Mouse (Mus musculus): ENCODE data around the gene Nek4. TPM values are rescaled to one million over a fixed set of nuclear protein-coding genes. Genes with fewer than 3 reads are reported as not detected.
A peak's percentile ranks its signal among the peaks of the same experiment; 100 is the strongest.

The Nek4 gene
- total and polyA plus RNA-seq, 2 experiments from 2014 or later, result 14.0 to 14.9 TPM

DNA sequence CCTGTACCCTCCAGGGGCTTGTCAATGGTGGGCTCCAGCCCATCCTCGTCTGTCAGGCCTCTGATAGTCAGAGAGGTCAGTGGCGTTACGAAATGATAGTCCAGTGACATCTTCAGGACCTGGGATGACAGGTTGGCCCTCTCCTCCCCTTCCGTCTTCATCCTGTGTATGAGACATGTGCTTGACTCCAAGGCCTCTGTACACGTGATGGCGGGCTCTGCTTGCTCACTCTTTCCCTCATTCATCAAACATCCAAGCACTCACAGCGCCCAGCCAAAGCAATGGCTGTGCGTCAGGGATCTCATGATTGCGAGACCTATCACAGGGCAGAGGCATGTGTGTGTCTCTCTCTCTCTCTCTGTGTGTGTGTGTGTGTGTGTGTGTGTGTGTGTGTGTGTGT is 17.8 kb upstream of the Nek4 start:
- 86% methylated on average over 9 of the region's 9 CpGs for WGBS
- Histone ChIP-seq H3K4me1 (ENCODE audit: insufficient read depth) (no peaks in the 10 kb centered on the region), H3K27me3 (ENCODE audit: insufficient read depth, low read length) (no peaks in the 10 kb centered on the region), H3K9ac (no peak overlapping the region), H3K36me3 (ENCODE audit: insufficient read depth) (no peaks in the 10 kb centered on the region), H3K27ac (ENCODE audit: low read depth, low read length) (no peak overlapping the region), H3K4me3 (ENCODE audit: low read depth, low read length) (no peak overlapping the region), H3K9me3 (ENCODE audit: low read length) (no peaks in the 10 kb centered on the region), H3K4me2 (ENCODE audit: low read depth) (no peak overlapping the region)
- no peak for TF ChIP-seq CTCF (IDR thresholded peaks at IDR 0.05; ENCODE audit: low read depth)
- ATAC-seq (no peak), DNase-seq (no peak)

DNA sequence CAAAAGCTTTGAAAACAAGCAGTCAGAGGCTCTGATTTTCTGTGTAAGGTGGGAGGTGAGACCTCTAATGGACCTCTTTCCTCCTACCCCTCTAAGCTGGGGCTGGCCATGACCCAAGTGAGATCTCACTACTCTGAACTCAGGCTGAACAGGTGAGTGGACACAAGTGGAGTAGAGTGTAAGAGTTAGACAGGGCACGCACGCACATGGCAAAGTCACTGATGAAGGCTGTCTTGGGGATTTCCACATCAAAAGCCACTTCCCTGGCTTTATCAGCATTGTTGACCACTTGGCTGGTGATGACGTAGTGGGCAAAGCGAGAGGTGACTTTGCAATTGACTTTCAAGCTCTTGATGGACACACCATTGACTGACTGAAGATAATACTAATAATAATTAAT is 8.9 kb upstream of the Nek4 start:
- no peak overlapping the region for H3K27ac ChIP-seq (ENCODE audit: low read depth, low read length)
- H3K4me2 ChIP-seq (ENCODE audit: low read depth), result no peak overlapping the region
- DNase-seq (no peak), ATAC-seq (no peak)
- 95% methylated on average over 4 of the region's 4 CpGs for WGBS
- no peaks in the 10 kb centered on the region for H3K4me1 ChIP-seq (ENCODE audit: insufficient read depth)
- H3K9me3 ChIP-seq (ENCODE audit: low read length), result no peaks in the 10 kb centered on the region
- no peak for TF ChIP-seq CTCF (IDR thresholded peaks at IDR 0.05; ENCODE audit: low read depth)
- H3K4me3 ChIP-seq (ENCODE audit: low read depth, low read length), result no peak overlapping the region
- H3K9ac ChIP-seq, result no peak overlapping the region
- H3K27me3 ChIP-seq (ENCODE audit: insufficient read depth, low read length), result no peaks in the 10 kb centered on the region
- H3K36me3 ChIP-seq (ENCODE audit: insufficient read depth), result no peaks in the 10 kb centered on the region

DNA sequence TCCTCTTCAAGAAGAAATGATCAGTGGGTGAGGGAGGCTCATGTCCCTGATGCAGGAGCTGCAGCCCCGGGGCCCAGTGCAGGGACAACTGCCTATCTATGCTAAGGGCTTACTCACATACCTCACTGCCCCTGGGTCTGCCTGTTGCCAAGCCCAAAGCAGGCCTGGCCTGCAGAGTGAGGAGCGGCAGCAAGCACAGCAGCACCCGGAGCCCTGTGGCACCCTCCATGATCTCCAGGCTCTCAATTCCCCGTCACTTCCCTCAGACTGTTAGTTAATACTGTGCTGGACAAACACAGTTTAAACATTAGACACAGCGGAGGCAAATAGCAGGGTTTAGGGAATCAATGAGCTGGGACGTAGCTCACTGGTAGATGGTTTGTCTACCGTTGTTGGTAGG is 8.1 kb upstream of the Nek4 start, which contains the start of gene Itih1:
Gene Itih1, minus strand, starts transcription at position 252 of the 400 bp plus-strand sequence.
- Histone ChIP-seq H3K4me1 (ENCODE audit: insufficient read depth) (no peaks in the 10 kb centered on the region), H3K27me3 (ENCODE audit: insufficient read depth, low read length) (no peaks in the 10 kb centered on the region), H3K9me3 (ENCODE audit: low read length) (no peaks in the 10 kb centered on the region), H3K4me2 (ENCODE audit: low read depth) (no peak within 1 kb of the TSS), H3K4me3 (ENCODE audit: low read depth, low read length) (no peak within 1 kb of the TSS), H3K27ac (ENCODE audit: low read depth, low read length) (no peak within 1 kb of the TSS), H3K9ac (no peak within 1 kb of the TSS), H3K36me3 (ENCODE audit: insufficient read depth) (no peaks in the 10 kb centered on the region)
- no peak for TF ChIP-seq CTCF (IDR thresholded peaks at IDR 0.05; ENCODE audit: low read depth)
- DNase-seq (no peak), ATAC-seq (no peak)
- 89% methylated on average over 7 of the region's 7 CpGs for WGBS

DNA sequence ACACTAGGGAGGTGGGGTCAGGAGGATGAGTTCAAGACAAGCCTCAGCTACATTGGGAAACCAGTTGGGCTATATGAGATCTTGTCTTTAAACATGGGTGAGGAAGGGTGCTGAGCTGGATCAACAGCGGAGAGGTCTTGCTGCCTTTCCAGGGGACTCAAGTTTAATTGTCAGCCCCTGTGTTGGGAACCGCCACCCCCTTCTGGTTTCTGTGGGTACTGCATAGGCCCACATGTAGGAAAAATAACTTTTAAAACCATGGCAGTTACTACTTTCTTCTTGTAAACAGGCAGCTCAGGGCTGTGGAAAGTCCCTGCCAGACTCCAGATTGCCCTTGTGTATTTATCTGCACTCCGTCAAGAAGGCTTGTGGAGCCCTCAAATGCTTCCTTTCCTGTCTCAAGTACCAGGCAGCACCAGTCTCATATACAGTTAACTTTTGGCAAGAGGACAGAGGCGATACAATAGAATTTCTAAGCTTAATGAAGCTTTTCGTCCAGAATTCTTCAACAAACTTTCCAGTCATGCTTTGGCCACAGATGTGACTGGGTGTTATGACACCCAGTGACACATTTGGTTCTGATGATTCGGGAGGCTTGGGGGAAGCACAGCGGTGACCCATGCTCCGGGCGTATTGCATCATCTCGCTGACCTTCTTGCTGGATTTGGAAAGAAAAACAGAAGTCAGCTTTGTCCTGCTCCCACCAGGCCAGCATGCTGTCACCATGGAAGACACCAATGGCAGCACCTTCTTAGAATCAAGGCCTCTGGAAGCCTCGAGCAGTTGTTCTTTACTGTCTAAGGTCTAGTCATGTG is 7.1 kb upstream of the Nek4 start:
- Histone ChIP-seq H3K27me3 (ENCODE audit: insufficient read depth, low read length) (no peaks in the 10 kb centered on the region), H3K36me3 (ENCODE audit: insufficient read depth) (no peaks in the 10 kb centered on the region), H3K4me2 (ENCODE audit: low read depth) (no peak overlapping the region), H3K4me1 (ENCODE audit: insufficient read depth) (no peaks in the 10 kb centered on the region), H3K27ac (ENCODE audit: low read depth, low read length) (no peak overlapping the region), H3K9me3 (ENCODE audit: low read length) (no peaks in the 10 kb centered on the region), H3K9ac (no peak overlapping the region), H3K4me3 (ENCODE audit: low read depth, low read length) (no peak overlapping the region)
- WGBS, result 64% methylated on average over 11 of the region's 11 CpGs
- DNase-seq, result peak; percentile 39
- TF ChIP-seq CTCF (IDR thresholded peaks at IDR 0.05; ENCODE audit: low read depth), result peak; percentile 73
- ATAC-seq, result no peak

DNA sequence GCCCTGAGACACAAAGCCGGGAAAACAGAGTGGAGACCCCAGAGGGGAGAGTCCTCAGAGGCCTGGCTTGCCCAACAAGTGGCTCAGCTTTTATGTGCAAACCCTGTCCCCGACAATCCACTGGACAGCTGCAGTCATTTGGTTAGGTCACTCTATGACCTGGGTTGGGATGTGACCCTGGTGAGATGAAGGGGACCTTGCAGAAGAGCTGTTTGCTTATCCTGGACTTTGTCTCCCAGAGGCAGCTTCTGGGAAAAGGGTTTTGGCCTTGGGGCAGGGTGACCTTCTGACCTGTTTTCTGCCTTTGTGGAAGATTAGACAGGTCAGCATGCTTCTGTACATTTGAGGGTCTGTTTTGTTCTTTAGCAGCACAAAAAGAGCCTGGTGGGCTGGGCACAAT is 6.4 kb upstream of the Nek4 start:
- no peaks in the 10 kb centered on the region for H3K36me3 ChIP-seq (ENCODE audit: insufficient read depth)
- no peaks in the 10 kb centered on the region for H3K9me3 ChIP-seq (ENCODE audit: low read length)
- no peak for DNase-seq
- no peak overlapping the region for H3K4me2 ChIP-seq (ENCODE audit: low read depth)
- no peak for TF ChIP-seq CTCF (IDR thresholded peaks at IDR 0.05; ENCODE audit: low read depth)
- no peaks in the 10 kb centered on the region for H3K4me1 ChIP-seq (ENCODE audit: insufficient read depth)
- no peaks in the 10 kb centered on the region for H3K27me3 ChIP-seq (ENCODE audit: insufficient read depth, low read length)
- WGBS, result 94% methylated on average over 2 of the region's 2 CpGs
- no peak overlapping the region for H3K9ac ChIP-seq
- H3K4me3 ChIP-seq (ENCODE audit: low read depth, low read length), result no peak overlapping the region
- no peak overlapping the region for H3K27ac ChIP-seq (ENCODE audit: low read depth, low read length)
- ATAC-seq, result no peak

DNA sequence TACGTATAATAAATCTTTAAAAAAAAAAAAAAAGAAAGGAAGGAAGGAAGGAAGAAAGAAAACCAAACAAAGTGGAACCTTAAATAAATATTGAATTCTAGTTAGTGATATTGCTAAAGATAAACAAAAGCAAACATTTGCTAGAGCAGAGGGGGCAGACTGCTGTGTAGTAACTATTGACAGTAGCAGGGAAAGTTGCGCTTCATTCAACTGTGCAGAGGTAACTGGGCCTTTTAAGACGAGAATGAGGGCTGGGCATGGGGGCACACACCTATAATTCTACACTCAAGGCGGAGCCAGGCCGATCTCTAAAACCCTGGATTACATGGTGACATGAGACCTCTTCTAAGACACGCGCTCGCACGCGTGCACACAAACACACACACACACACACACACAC is 1.2 kb upstream of the Nek4 start:
- Histone ChIP-seq H3K9ac (no peak overlapping the region), H3K27me3 (ENCODE audit: insufficient read depth, low read length) (no peaks in the 10 kb centered on the region), H3K27ac (ENCODE audit: low read depth, low read length) (no peak overlapping the region), H3K4me1 (ENCODE audit: insufficient read depth) (peaks cover 4% of the 10 kb centered on the region; the same call in 1 of the 2 replicates), H3K9me3 (ENCODE audit: low read length) (no peaks in the 10 kb centered on the region), H3K4me3 (ENCODE audit: low read depth, low read length) (no peak overlapping the region), H3K4me2 (ENCODE audit: low read depth) (no peak overlapping the region), H3K36me3 (ENCODE audit: insufficient read depth) (peaks cover 3% of the 10 kb centered on the region; the same call in 1 of the 2 replicates)
- ATAC-seq (no peak), DNase-seq (no peak)
- WGBS, result 95% methylated on average over 10 of the region's 10 CpGs
- TF ChIP-seq CTCF (IDR thresholded peaks at IDR 0.05; ENCODE audit: low read depth), result no peak

DNA sequence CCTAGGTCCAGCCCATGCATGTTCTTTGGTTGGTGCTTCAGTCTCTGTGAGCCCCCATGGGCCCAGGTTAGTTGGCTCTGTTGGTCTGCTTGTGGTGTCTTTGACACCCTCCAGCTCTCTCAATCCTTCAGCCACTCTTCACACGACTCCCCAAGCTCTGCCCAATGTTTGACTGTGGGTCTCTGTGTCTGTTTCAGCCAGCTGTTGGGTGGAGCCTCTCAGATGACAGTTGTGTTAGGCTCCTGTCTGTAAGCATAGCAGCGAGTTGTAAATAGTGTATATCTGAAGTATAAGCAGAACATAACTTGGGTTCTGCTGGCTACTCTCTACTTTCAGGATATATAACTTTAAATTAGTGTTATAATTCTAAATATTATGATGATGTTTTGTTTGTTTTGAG is 7.3 kb downstream of the Nek4 start:
- peaks cover 36% of the 10 kb centered on the region for H3K36me3 ChIP-seq (ENCODE audit: insufficient read depth)
- H3K9ac ChIP-seq, result no peak overlapping the region
- ATAC-seq (no peak), DNase-seq (no peak)
- H3K4me1 ChIP-seq (ENCODE audit: insufficient read depth), result no peaks in the 10 kb centered on the region
- H3K4me3 ChIP-seq (ENCODE audit: low read depth, low read length), result no peak overlapping the region
- no peaks in the 10 kb centered on the region for H3K27me3 ChIP-seq (ENCODE audit: insufficient read depth, low read length)
- 76% methylated on average over 2 of the region's 2 CpGs for WGBS
- H3K27ac ChIP-seq (ENCODE audit: low read depth, low read length), result no peak overlapping the region
- H3K9me3 ChIP-seq (ENCODE audit: low read length), result no peaks in the 10 kb centered on the region
- H3K4me2 ChIP-seq (ENCODE audit: low read depth), result no peak overlapping the region
- TF ChIP-seq CTCF (IDR thresholded peaks at IDR 0.05; ENCODE audit: low read depth), result no peak
